Mouse (Mus musculus) lung, adult 2 months (tissue): ENCODE results near the gene Fbxw2.
A peak's percentile ranks its signal among the peaks of the same experiment; 100 is the strongest.

ENCODE experiments used
- CTCF ChIP-seq: fragments of 200-500 bp; IDR thresholded peaks from 2 replicates; pipeline ENCODE4 v1.5.1; 2011; ENCODE audit warnings: mild to moderate bottlenecking, low read length, control low read depth; ENCODE audit not compliant: insufficient read depth
- POLR2A ChIP-seq: fragments of 200-500 bp; IDR thresholded peaks from 2 replicates; pipeline ENCODE4 v1.6.1; 2011; ENCODE audit warnings: low read depth, mild to moderate bottlenecking, control low read depth, low read length, borderline replicate concordance; ENCODE audit errors: extremely low read depth

DNA sequence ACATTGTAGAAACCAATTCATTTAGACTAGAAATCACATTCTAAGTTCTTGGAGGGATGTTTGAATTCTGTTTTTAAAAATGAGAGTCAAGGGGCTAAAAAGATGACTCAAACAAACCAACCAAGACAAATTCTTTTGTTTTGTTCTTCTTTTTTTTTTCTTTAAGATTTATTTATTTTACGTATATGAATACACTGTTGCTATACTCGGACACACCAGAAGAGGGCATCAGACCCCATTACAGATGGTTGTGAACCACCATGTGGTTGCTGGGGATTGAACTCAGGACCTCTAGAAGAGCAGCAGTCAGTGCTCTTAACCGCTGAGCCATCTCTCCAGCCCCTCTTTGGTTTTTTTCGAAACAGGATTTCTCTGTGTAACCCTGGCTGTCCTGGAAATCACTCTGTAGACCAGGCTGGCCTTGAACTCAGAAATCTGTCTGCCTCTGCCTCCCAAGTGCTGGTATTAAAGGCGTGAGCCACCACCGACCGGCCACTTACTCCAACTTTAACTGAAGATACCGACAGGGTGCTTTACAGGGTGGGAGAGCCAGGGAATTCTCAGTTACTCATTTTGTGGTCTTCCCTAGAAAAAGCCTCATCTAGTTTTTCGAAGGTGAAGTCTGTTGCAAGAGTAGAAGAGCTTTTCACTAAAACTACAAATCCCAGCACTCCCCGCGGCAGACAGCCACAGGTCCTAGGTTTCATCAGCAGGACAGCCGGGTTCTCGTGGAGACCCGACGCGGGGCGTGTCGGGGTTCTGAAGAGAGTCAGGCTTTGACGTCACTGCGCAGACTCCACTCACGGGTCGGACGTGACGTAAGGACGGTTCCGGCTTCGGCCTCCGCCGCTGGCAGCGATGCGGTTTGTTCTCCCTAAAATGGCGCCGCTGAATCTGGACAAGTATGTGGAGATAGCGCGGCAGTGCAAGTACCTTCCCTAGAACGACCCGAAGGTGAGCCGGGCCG, 24.3 kb downstream of the Fbxw2 start:
- TF ChIP-seq CTCF (no peak), POLR2A (peak; percentile 98)
